Mouse (Mus musculus): ENCODE data around the gene Bcl7b. TPM values are rescaled to one million over a fixed set of nuclear protein-coding genes. Genes with fewer than 3 reads are reported as not detected.

Bcl7b gene
- total RNA-seq (2015; ENCODE audit: low replicate concordance) (6.0 and 10.0 TPM in 2 replicates), total RNA-seq (2017; ENCODE audit: low replicate concordance) (12.9 and 19.2 TPM in 2 replicates)

DNA sequence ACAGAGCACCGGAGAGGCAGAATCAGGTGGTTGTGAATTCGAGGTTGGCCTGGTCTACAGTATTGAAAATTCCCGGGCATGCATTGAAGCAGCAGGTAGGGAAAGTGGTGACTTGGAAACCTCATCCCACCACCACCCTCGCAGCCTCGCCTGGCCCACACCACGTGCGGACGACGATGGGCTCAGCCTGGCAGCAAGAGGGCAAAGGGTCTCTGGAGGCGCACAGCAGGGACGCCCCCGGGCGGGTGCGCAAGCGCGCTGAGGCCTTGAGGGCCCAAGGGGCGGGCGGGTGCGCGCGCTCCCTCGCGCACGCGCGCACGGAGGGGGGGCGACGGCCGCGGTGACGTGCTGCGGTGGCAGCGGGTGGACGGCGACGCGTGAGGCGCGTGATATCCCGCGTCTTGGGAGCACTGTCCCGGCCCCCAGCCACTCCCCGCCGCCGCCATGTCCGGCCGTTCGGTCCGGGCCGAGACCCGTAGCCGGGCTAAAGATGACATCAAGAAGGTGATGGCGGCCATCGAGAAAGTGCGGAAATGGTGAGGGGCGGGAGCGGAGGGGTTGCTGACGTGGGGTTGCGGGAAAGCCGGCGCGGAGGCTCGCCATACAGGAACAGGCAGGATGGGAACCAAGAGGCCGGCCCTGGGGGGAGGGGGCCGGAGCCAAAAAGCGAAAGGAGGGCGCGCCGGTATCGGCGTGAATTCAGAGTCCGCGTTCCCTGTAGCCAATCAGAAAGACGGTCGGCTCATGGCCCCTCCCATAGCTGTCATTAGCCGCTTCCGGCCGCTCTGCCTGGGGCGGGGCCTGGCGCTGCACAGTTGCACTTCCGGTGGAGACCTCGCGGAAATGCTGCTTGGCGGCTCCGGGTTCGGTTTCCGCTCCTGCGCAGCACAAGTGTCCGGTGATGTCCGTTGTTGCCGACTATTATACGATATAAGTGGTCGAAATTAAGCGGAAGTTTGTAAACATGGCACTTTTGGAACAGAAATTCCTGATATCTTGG is at the start of gene Bcl7b:
TSS of gene Bcl7b (plus strand) at position 221 of the 1,000 bp plus-strand sequence.
- peak; percentile 98 for ATAC-seq (replicated peaks; ENCODE audit: low FRiP score, poor library complexity, severe bottlenecking)

- peak; percentile 66; the same call in 1 of the 2 replicates for ATAC-seq (replicated peaks; ENCODE audit: low FRiP score, poor library complexity, severe bottlenecking)
Observed at GRCm38 (mm10) chr5:135118589-135119081, 49.4 kb upstream of the Bcl7b start.

DNA sequence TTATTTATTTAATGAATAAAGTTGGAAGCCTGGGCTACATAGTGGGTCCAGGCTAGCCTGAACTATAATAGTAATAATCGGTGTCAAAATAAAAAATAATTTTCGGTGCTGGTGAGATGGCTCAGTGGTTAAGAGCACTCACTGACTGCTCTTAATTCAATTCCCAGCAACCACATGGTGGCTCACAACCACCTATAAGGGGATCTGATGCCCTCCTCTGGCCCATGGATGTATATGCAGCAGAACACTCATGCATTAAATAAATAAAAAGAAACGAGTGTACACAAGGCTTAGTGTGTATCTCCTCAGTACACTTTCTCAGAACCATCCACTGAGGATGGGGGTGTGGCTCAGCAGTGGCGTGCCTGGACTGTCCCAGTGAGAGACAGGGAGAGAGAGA is 47.3 kb upstream of the Bcl7b start:
- ATAC-seq (replicated peaks; ENCODE audit: low FRiP score, poor library complexity, severe bottlenecking) = no peak

DNA sequence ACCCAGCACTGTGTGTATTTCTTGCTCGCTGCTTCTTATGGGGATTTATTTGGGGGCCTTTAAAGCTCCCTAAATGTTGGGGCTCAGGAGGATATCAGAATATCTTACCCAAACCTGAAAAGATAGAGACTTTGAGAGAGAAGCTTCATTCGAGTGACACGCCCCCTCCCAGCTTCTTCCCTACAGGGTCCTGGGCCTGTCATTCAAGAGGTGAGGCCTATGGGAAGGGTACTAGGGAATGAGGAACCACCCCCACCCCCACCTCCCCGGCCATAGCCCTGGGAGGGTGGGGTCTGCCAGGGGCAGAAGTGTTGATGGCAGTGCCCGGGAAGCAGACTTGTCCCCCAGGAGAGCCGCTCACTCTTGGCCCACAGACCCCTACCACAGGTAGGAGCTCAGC is 42.0 kb upstream of the Bcl7b start:
- ATAC-seq (replicated peaks; ENCODE audit: low FRiP score, poor library complexity, severe bottlenecking) = no peak

DNA sequence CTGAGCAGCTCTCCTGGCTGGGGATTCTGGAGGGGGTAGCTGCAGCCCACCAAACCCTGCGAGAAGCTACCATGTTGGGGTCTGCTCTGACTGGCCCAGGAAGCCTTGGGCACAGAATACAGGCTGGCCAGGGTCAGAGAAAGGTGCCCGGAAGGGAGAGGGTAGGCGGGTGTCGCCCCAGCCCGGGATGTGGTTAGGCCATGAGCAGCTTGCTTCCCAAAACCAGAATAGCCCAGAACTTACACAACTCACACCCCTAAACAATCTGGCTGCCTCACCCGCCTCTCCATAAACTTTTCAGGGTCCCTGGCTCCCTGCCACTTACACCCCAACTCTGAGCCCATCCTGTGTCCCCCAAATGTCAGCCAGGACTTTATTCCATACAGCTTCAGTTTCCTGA is 40.4 kb upstream of the Bcl7b start:
- no peak for ATAC-seq (replicated peaks; ENCODE audit: low FRiP score, poor library complexity, severe bottlenecking)

GRCm38 (mm10) chr5:135129747-135130146 is 38.3 kb upstream of the Bcl7b start:
- ATAC-seq (replicated peaks; ENCODE audit: low FRiP score, poor library complexity, severe bottlenecking) = no peak

DNA sequence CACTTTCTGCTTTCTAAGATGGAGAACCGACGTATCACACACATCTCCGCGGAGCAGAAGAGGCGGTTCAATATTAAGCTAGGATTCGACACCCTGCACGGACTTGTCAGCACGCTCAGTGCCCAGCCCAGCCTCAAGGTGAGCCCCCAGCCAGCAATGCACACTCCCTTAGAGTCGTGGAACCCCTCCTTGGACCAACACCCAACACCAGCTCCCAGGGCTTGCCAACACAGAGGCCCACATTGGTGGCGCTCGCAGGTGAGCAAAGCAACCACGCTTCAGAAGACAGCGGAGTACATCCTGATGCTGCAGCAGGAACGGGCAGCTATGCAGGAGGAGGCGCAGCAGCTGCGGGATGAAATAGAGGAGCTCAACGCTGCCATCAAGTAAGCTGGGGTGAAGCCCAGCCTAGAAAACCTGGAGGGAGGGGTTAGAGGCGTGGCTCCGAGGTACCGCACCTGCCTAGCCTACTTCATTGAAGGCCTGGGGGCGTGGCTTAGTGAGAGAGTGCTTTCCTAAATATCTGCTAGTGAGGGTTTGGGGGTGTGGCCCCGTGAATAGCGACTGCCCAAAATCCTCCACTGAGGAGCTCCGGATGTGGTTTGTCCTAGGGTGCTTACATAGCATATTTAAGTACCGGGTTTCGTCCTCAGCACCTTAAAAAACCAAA is 34.2 kb upstream of the Bcl7b start:
- peak; percentile 63 for ATAC-seq (replicated peaks; ENCODE audit: low FRiP score, poor library complexity, severe bottlenecking)

GRCm38 (mm10) chr5:135134534-135134933 is 33.5 kb upstream of the Bcl7b start:
- ATAC-seq (replicated peaks; ENCODE audit: low FRiP score, poor library complexity, severe bottlenecking) = 0 out of 2 replicates have a peak, but pooled peaks have one; percentile 16

- no peak for ATAC-seq (replicated peaks; ENCODE audit: low FRiP score, poor library complexity, severe bottlenecking)
Observed at GRCm38 (mm10) chr5:135139881-135140280, 28.2 kb upstream of the Bcl7b start.

- no peak for ATAC-seq (replicated peaks; ENCODE audit: low FRiP score, poor library complexity, severe bottlenecking)
Observed at GRCm38 (mm10) chr5:135144469-135144868, 23.6 kb upstream of the Bcl7b start.

DNA sequence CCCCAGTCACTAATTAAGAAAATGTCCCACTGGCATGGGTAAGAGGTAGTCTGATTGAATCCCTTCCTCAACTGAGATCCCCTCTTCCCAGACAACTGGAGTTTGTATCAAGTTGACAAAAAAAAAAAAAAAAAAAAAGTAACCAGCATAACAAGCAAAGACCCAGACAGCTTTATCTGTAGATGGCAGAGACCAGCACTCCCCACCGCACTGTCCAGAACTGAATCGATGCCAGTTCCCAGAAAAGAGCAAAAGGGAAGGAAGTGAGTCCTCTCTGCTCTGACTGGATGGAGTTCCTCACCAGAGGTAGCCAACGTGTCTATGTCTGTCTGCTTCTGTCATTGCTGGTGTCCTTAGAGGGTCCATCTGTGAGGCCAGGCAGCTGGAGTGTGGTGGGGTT is 22.6 kb upstream of the Bcl7b start:
- no peak for ATAC-seq (replicated peaks; ENCODE audit: low FRiP score, poor library complexity, severe bottlenecking)

DNA sequence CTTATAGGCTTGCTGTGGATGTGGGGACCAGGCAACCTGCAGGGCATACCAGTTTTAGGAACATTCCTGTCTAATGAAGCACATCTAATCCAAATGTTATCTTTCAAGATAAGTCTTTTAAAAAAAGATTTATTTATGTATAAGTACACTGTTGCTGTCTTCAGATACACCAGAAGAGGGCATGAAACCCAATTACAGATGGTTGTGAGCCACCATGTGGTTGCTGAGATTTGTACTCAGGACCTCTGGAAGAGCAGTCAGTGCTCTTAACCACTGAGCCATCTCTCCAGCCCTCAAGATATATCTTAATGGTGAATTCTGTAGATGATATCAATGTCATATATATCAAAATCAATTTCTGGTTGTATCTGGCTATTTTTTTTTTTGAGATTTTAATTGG is 22.1 kb upstream of the Bcl7b start:
- ATAC-seq (replicated peaks; ENCODE audit: low FRiP score, poor library complexity, severe bottlenecking) = no peak

DNA sequence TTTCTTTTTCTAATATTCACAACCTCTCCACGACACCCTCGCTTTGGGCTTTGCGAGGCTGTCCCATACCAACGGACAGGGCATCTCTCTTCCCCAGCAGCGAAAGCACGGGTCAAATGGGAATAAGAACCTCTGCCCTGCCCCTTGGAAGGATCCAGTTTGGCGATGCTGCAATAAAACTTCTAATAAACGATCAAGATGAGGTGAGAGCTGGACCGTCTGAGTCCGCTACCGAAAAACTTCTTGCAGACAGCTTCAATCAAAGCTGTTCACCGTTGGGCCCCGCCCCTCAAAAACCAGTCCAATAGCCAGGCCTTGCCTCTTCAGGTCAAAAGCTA is 19.4 kb upstream of the Bcl7b start:
- no peak for ATAC-seq (replicated peaks; ENCODE audit: low FRiP score, poor library complexity, severe bottlenecking)

- peak; percentile 91 for ATAC-seq (replicated peaks; ENCODE audit: low FRiP score, poor library complexity, severe bottlenecking)
Observed at GRCm38 (mm10) chr5:135149053-135149819, 18.8 kb upstream of the Bcl7b start, which contains the start of gene Tbl2. Gene Tbl2 (plus strand): TSS chr5:135149657.

DNA sequence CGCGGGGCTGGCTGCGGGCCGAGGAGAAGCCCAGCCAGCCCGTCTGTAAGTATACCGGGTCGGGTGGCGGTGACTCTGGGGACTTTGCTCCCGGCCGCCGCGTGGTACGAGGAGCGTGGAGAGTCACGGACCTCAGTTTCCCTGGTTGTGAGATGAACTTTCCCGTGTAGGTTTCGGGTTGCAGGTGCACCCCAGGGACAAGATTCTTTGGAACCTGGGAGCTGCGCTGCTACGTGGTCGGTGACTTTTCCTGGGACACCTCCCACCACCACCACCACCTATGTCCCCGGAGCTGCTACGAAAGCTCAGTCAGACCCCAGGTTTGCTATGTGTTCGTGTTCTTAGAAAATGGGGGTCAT is 18.3 kb upstream of the Bcl7b start:
- peak; percentile 5; the same call in 1 of the 2 replicates for ATAC-seq (replicated peaks; ENCODE audit: low FRiP score, poor library complexity, severe bottlenecking)

DNA sequence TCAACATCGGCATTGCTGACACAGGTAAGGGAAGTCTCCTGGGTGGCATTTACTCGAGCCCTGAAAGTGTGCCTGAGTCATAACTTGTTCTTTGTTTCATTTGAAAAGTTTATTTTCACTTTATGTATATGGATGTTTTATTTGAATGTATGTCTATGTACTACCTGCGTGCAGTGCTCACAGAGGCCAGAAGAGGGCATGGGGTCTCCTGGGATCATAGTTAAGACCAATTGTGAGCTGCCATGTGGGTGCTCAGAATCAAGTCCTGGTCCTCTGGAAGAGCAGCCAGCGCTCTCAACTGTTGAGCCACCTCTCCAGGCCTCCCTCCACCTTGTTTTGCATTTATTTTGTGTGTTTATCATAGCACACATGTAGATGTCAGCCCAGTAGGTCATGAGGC is 11.6 kb upstream of the Bcl7b start:
- ATAC-seq (replicated peaks; ENCODE audit: low FRiP score, poor library complexity, severe bottlenecking) = no peak

DNA sequence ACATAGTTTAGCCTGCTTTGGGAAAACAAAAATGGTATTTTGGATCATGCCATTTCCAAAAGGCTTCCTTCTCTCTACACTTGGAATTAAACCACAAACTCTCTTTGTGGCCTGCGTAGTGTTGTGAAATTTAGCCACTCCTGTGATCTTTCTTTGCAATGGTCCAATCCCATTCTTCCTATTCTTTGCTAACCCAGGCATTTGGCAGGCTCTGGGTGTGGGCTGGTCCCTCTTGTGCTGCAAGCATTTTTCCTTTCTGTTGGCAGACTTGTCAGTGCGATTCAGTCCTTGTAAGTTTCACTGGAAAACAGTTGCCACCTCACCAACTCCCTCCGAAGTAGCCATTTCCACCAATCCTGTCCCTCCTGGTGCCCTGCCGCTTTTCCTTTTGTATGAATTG is 6.9 kb upstream of the Bcl7b start:
- ATAC-seq (replicated peaks; ENCODE audit: low FRiP score, poor library complexity, severe bottlenecking) = no peak

- no peak for ATAC-seq (replicated peaks; ENCODE audit: low FRiP score, poor library complexity, severe bottlenecking)
Observed at GRCm38 (mm10) chr5:135161650-135162049, 6.4 kb upstream of the Bcl7b start.

- ATAC-seq (replicated peaks; ENCODE audit: low FRiP score, poor library complexity, severe bottlenecking) = no peak
Observed at GRCm38 (mm10) chr5:135162361-135162760, 5.7 kb upstream of the Bcl7b start.

DNA sequence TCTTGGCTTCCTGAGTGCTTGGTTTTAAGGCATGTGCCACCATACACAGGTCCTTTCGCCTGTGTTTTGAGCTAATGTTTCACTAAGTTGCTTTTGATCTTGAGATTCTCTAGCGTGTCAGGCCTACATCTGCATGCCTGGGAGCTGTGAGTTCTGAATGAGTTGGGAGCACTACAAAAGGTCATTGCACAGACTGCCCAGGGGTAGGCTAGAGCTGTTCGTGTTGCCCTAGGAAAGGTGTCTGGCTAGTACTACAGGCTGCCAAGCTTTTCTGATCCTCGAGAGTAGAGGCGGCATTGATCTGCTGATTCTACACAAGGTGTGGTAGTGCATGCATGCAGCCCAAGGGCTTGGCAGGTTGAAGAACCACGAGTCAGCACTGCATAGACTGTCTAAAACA is 5.3 kb upstream of the Bcl7b start:
- ATAC-seq (replicated peaks; ENCODE audit: low FRiP score, poor library complexity, severe bottlenecking) = no peak
